Mouse (Mus musculus) CD8-positive naive resting alpha-beta T cell, adult 2 months (primary cell): ENCODE measurements around the gene Gm815.

Source experiments
- DNase-seq, 2 experiments: peaks; one replicate each; pipeline ENCODE4 v3.0.0; 2022; ENCODE audit warnings: low read depth in 2 of 2, low spot score in 2 of 2

The Gm815 gene

DNA sequence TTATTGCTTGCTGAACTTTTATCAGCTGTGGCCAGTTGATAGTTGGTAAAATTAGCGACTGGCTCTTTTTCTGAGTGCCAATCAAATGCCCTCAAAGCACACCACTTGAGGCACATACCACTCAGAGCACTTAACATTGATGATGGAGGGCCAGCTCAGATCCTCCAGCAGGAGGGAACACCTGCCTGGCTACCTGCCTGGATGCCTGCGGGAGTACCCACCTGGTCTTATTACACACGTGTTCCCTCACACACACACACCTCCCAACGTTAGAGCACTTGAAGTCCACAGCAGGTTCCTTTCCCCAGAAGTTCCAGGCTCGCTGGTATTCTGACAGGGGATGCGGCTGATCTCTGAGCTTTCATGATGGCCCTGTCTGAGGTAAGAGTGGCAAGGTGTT lies at the start of gene Gm815:
TSS of gene Gm815 (plus strand) at position 266 of the 400 bp plus-strand sequence.
- no peak for DNase-seq

DNA sequence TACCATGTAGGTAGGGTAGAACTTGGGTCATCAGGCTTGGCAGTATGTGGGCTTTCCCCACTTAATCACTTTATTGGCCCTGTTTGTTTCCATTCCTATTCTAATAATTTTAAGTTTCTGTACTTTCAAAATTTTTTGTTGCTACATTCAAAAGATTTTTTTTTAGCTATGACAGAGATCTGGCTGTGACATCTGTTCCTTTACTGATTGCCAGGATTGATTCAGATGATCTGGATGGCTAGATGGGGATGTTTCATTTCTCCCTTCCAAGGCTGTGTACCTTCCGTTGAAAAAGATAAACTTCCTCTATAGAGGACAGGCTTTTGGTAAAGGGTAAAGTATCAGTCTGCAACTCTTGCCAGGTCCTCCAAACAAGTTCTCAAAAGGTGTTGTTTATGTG lies 48.1 kb upstream of the Gm815 start:
- no peak for DNase-seq

DNA sequence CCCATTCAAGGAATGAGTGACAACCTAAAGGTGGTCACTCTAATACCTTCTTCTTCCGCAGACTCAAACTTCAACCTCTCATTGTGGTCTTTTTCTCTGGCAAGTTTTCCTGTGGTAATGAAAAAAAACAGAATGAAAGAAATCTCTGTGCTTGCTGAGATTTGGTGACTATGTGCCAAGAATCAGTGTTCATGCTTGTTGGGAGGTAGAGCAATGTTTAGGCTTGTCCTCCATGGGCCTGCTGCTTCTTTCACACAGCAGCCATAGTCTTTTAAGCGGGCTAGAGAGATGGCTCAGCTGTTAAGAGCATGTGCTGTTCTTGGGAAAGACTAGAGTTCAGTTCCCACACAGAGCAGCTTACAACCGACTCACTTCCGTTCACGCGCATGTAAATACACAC lies 41.8 kb upstream of the Gm815 start:
- DNase-seq = no peak

DNA sequence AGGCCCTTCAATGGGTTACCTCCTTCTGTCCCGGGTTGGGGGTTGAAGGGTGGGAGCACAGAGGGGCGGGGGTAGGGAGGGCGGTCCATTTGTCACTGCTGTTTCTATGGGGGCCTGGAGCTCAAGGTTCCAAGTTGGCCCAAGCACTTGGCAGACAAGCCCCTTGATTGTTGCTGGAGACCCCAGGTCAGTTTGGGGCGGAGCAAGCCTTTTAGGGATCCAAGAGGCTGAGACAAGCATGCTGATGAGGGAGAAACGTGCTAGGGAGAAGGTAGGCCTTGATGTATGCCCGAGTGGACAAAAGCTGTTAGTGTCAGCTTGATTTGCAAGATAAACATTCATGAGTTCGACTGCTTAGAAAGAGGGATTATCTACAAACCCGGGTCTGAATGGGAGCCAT lies 40.9 kb upstream of the Gm815 start:
- no peak for DNase-seq

DNA sequence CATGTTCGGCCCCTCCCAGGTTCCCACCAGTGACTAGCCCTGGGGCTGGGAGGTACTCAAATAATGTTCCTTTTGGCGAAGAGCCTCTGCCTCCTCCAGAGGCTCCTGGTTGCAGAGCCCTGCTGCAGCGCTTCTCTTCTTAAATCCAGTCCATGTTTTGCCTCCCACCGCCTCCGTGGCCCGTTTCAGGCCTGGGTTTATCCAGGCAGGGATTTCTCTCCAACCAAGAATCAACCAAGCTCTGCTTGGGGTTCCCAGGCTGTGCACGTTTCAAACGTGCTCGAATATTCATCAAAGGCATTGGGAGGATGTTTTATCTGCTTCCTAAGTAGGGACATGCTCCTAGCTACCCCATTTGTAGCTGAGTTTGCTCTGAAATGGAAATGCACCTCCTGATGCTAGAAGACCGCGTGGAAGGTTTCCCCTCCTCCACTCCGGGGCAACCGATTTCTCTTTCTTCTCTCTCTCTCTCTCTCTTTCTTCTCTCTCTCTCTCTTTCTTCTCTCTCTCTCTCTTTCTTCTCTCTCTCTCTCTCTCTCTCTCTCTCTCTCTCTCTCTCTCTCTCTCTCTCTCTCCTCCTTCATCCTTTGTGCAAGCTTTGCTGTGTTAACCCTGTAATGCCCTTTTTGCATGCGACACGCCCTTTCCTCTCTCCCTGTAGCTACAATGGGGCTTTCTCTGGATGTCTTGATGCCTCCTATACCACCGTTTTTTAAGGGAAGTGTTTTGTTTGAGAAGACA lies 40.2 kb upstream of the Gm815 start:
- peak; percentile 60 to 74 for DNase-seq

DNA sequence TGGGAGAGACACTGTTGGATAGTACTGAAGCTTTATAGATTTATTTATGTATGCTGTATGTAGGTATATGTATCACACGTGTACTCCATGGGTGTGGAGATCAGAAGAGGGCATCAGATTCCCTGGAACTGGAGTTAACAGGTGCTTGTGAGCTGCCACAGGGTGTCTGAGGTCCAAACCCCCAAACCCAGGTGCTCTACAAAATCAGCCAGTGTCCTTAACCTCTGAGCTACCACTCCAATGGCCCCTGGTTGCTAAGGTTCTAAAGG lies 39.7 kb upstream of the Gm815 start:
- no peak for DNase-seq

DNA sequence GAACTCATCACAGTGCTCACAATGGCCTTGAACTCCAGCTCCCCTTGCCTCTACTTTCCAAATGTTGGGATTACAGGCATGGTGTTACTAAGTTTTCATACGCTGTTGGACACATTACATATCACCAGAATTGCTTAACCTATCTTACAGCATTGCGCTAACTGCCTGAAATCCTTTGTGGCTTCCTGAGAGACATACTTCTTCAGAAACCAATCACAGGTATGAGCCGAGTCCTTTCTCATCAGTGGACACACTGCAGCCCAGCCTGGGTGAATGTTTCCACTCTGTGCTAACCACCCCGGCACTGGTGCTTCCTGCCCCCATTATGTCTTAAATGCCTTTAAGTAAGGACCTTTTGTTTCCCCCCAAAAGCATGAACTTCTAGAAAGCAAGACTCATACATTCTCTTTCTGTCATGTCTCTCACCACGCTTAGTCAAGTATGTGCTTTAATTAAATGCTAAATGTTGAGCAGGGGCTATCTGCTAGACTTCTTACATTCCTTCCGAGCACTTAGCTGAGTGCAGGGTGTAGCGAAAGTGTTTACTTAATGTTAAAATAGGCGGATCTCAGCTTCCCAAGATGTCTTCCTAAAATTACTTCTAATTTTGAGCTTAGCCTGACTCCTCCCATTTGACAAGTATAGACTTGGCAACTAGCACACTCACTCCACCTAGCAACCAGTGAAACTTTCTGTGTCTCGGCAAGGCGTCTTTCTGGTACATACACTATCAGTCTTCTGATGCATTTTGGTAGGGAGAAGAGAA lies 34.5 kb upstream of the Gm815 start:
- DNase-seq = no peak

DNA sequence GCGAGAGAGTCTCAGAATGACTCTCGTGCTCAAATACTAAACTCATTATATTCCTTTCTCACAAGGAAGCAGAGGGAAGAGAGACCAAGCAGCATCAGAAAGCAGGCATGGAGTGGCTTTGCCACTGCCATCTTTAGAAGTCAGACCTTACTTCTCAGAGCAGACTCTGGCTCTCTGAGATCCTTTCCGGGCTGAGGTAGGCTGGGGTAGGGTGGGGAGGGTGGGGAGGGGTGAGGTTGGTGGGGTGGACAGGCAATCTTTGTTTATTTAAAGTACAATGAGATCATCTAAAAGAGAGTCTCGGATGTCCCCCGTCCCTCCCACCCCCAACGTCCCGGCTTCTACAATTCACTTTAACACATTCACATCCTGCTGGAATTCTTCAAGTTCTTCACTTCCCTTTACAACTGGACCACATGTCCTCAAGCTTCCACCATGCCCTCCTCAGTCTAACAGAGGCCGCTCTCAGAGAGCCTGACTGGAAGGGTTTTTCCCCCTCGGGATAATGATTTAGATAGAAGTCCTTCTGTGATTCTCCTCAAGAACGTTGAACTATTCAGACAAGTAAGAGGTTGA lies 33.3 kb upstream of the Gm815 start:
- no peak for DNase-seq

DNA sequence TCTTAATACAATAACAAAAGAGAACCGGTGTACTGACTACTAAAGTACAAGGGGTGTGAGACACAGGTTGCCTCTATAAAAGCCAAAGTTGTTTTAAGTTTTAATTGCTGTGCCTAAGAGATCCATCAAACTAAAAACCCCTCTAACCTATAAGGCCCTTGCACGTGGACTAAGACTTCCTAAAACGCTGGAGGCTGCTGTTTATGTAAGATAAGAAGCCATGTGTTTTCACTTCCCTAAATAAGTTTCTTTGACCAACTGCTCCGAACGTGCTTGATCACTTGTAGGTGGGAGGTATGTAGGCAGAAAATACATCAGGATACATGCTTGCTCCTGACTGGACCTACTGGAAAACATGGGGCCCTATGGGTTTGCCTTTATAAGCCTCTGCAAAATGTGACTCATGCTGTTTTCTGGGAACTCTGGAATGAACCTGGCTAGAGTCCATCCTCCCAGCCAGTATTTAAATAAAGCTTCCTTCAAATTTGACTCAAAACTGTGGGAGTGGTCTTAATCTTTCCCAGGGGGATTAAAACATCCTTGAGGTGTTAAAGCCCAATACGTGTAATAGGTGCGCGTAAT lies 31.9 kb upstream of the Gm815 start:
- no peak for DNase-seq

DNA sequence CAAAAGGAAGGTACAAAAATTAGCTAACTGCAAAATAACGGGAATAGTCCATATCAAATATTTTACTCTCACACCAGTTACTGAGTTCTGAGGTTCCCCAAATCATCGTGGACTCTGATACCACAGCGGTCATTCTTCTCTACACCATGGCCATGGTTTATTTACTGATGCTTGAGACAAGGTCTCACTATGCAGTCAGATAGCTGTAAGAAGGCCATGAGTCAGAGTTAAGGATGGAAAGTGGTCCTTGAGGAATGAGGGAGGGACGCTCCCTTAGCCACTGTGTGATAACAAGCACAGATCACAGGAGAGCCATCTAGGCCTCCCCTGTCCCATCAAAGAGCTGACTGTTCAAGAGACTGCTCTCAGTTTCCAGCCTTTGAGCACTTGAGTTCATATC lies 31.0 kb upstream of the Gm815 start:
- DNase-seq = no peak

DNA sequence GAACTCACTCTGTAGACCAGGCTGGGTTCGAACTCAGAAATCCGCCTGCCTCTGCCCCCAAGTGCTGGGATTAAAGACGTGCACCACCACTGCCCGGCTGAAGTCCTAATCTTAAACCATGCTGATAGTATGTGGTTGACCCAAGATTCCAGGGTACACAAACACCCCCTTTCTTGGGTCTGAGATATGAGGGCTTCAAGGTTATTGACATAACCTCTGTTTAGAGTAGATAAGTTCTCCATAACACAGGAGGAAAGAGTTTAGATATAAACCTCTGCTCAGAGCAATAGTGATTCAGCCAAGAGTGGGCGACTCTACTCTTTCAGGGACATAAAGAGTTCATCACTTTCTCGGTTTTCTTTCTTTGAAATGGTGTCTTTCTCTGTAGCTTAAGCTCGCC lies 30.5 kb upstream of the Gm815 start:
- DNase-seq = no peak

DNA sequence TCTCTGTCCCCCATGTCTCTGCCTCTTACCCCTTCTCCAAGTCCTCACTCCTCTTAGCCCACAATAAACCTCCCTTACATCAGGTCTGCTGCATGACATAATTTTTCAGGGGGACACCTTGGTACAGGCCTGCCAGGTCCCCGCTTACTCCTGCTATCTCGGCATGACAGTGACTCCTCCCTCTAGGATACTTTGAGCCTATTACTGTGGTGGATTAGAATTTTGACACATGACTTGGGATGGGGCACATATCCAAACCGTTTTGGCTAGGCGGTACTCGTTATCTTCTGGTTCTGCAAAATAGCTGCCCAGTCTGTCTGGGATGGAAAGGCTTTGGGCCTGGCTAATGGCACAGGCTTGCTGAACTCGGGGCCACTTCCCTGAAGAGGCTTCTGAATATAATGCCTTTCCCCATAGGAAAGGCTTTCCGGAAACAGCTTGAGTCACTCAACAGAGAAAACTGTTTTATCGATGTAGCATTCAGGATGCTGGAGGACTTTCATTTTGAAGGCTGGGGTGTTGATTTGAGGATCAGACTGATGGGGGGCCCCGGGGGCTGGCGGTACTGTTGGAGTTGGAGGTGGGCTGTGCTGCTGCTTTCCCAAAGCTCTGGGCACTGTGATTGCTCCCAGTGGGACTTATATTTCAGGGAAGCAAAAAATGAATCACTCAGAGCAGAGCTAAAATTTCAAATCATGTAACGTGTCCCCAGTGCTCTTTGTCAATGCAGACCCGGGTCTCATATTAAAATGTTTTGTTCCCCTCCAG lies 27.1 kb upstream of the Gm815 start:
- no peak for DNase-seq

DNA sequence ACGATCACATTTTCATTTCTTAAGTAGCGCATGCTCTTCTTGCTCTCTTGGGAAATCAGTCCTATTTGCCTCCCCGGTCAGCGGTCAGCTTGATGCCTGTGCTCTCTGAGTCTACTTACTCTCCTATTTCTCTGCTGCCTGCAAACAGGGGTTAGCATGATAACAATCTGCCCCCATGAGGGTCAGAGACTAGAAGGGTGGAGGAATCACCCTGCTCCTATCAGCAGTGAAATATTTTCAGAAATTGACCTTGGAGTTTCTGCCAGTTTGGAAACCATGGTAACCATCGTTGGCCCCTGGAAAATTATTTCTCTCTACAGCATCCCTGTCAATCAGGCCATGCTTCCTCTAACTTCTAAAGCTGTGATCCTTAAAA lies 26.5 kb upstream of the Gm815 start:
- DNase-seq = no peak

DNA sequence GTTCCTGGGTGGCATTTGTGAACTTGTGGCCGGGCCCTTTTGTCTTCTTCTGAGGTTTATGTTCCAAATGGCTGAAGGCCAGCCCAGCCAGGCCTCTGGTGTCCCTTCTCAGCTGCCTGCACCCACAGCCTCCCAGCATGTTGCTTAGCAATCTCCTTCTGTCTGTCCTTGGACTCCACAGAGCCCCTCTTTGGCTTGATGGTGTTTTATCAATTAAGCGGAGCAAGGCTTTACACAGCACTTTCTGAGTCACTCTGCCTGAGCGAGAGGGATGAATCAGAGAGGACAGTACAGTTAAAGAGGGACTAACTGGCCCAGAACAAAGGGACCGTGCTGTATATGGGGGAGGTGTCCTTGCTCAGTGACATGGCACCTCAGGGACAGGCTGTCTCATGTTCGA lies 22.0 kb upstream of the Gm815 start:
- DNase-seq = no peak

DNA sequence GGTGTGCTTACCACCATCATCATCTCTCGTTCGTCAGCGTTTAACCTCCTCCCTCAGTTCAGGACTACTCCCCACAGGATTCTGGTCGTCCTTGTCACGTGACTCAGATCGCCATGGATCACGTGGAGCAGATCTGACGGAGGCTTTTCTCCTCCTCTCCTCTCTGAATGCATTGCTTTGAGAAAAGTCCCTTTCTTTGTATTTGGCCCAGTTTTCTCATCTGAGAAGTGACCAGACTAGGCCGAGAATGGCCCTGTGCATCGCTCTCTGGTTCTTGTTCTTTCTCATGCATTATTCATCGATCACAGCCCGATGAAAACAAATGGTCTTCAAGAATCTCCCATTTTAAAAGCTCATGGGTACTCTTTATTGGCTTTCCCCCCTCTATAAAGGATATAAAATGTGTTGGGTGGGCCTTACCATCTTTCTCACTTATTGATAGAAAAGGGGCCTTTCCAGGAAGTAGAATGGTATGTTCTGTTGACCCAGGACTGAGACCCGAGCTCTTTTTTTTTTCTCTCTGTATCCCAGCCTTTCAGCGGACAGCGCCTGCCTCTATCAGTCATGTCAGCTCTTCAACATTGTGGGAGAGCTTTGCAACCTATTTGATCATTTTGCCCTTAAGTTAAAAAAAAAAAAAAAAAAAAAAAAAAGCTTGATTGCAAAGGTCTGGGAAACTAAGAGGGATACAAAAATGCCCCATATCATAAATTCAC lies 20.5 kb upstream of the Gm815 start:
- no peak for DNase-seq

DNA sequence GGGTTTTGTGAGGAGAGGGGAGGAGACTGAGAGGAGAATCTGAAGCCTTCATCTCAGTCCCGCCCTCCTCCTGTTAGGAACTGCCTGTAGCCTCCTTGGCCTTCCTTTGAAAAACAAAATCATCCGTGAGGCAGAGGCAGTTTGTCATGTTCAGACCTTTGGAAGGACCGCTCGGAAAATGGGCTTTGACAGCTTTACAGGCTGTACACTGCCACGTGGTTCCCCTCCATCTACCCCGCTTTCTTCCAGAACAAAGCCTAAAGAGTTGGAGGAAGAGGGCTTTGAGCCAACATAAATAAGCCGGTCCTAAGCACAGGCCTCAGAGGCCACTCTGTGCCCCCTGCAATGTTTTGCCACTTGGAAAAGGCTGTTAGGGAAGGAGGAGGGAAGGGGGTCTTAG lies 19.9 kb upstream of the Gm815 start:
- DNase-seq = no peak

DNA sequence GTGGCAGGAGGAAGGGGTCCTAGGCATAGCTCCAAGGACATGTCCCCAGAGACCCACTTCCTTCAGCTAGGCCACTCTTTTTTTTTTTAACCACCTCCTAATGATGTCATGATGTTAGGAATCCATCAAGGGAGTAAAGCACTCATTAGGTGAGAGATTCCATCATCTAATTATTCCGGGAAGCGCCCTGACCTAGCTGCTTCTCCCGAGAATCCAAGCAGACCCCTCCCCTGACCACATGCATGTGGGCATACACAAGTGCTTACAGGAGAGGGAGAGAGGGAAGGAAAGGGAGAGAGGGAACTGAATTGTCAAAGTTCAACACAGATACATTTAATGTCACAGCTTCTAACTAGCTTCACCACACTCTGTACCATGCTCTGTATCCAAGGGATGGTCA lies 16.1 kb upstream of the Gm815 start:
- DNase-seq = no peak

DNA sequence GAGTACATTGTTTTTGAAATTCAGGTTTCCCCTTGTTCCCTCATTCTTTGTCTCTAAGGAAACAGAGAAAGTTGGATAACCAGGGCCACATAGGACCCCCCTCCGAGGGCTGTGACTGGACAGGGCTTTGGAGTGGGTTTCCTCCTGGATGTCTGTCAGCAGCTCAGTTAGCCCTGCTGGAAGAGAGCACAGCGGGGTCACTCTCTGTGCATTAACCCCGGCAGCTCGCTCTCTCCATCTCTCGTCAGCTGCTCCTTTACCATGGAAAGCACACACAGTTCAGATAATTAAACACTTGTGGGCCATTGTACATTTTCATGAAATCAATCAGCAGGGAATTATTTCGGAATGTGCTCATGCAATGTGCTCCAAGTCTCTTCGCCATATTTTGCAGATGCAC lies 15.4 kb upstream of the Gm815 start:
- DNase-seq = no peak

DNA sequence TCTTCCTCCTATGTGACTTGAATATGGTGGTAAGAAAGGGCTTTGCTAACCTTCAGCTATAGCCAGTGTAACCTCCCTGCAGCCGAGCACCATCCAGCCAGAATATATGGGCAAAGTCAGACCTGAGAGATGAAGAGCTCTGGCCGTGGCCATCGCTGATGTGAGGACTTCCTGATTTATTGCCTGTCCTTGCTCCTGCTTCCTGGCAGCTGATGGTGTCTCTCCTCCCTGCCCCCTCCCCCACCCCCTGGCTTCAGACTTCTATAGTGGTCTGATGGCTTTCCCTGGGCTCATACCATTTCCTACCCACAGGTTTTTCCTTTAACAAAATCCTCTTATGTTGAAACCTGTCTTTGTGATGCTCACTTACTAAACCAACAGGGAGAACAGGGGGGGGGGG lies 14.6 kb upstream of the Gm815 start:
- no peak for DNase-seq

DNA sequence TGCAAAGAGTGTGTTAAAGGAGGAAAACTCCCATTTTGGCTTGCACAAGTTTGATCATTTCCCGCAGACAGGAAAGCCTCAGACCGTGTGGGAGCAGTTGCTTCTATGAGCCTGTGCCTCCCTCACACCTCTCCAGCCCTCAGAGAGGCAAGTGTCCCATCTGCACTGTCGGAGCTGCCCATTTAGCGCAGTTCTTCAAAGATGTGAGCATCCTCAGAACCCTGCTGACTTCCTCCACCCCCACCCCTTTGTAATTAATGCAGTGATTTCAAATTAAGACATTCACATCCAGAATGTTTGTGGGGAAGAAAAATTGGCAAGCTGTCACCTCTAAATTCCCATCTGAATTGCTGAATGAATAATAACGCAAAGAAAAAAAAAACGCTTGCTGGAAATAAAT lies 12.8 kb upstream of the Gm815 start:
- no peak for DNase-seq

DNA sequence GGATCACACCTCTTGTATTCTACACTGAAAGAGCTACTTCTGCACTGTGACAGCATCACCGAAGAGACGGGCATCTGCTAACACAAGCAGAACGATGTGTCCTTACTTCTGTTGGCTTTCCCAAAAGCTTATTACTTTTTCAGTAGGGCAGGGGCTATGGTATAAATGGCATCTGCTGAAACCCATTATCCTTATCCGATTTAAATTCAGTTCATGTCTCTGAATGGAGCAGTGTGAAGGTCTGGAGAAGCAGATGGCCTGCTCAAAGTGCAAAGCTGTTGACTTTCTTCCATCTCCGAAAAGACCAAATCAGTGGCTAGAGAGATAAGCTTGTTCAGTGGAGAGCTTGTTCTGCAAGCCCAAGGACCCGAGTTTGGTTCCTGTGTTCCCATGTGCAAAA lies 10.1 kb upstream of the Gm815 start:
- DNase-seq = no peak
